Mouse (Mus musculus) forebrain, embryonic 16.5 days (tissue): ENCODE data around the gene Atp2b1. TPM values are rescaled to one million over a fixed set of nuclear protein-coding genes. Genes with fewer than 3 reads are reported as not detected.
"Not testable (repeated sequence)": the region's sequence is repeated elsewhere in the genome, so short reads cannot be mapped to it uniquely, and the experiment has no call there.

Experiments used
- ATAC-seq: fragments of 200-750 bp; cut with Nextera tagmentation; 2 replicates; pipeline ENCODE4 v1.8.0; 2017; ENCODE audit warnings: mild to moderate bottlenecking, moderate library complexity
- H3K27ac ChIP-seq: fragments of 300-500 bp; sonication (generic); 2 replicates; pipeline ENCODE4 v1.5.1; 2014; ENCODE audit warnings: low read length, control low read depth
- H3K27me3 ChIP-seq: fragments of 300-500 bp; sonication (generic); replicated peaks from 2 replicates; pipeline ENCODE4 v1.6.1; 2014; ENCODE audit warnings: low read length; ENCODE audit not compliant: control insufficient read depth, insufficient read depth
- H3K36me3 ChIP-seq: fragments of 300-500 bp; sonication (generic); 2 replicates; pipeline ENCODE4 v1.6.1; 2014; ENCODE audit not compliant: control insufficient read depth, insufficient read depth
- H3K4me1 ChIP-seq: fragments of 300-500 bp; sonication (generic); replicated peaks from 2 replicates; pipeline ENCODE4 v1.6.1; 2014; ENCODE audit warnings: low read length; ENCODE audit not compliant: control insufficient read depth, insufficient read depth
- H3K4me2 ChIP-seq: fragments of 300-500 bp; sonication (generic); 2 replicates; pipeline ENCODE4 v1.6.1; 2014; ENCODE audit warnings: mild to moderate bottlenecking, low read length, control low read depth
- H3K4me3 ChIP-seq: fragments of 300-500 bp; sonication (generic); replicated peaks from 2 replicates; pipeline ENCODE4 v1.5.1; 2014; ENCODE audit warnings: mild to moderate bottlenecking, low read length, control low read depth
- H3K9ac ChIP-seq: fragments of 300-500 bp; sonication (generic); replicated peaks from 2 replicates; pipeline ENCODE4 v1.6.1; 2014; ENCODE audit warnings: low read depth, low read length, control low read depth
- H3K9me3 ChIP-seq: fragments of 300-500 bp; sonication (generic); 2 replicates; pipeline ENCODE4 v1.6.1; 2016; ENCODE audit warnings: low read length; ENCODE audit not compliant: control insufficient read depth
- WGBS: fragments of 180-500 bp; shearing (Covaris S2); extraction: QIAGEN DNeasy Blood & Tissue Kit; methylation state at CpG from one replicate; pipeline ENCODE4 v1.1.7; 2014; 5-methylcytosine and 5-hydroxymethylcytosine counted together
- polyA plus RNA-seq: library from polyadenylated mRNA; unstranded; fragments of >200 nt; fragmentation: Nextera tagmentation; extraction: Ambion mirVana; gene quantifications from 2 replicates; pipeline ENCODE4 v1.2.1, GENCODE M21; 2015

The Atp2b1 gene
- polyA plus RNA-seq, 1 experiment from 2014 or later = 200 TPM

GRCm38 (mm10) chr10:98979951-98980350, 65.7 kb downstream of the Atp2b1 start:
- Histone ChIP-seq H3K4me3 (no peak overlapping the region), H3K36me3 (no peaks in the 10 kb centered on the region), H3K9me3 (no peaks in the 10 kb centered on the region), H3K4me2 (no peak overlapping the region), H3K4me1 (no peaks in the 10 kb centered on the region; the same call in 1 of the 2 replicates), H3K9ac (no peak overlapping the region), H3K27ac (no peak overlapping the region), H3K27me3 (no peaks in the 10 kb centered on the region)
- WGBS = 81% methylated on average over 8 of the region's 8 CpGs
- no peak for ATAC-seq

- H3K36me3 ChIP-seq = peaks cover 11% of the 10 kb centered on the region
- no peaks in the 10 kb centered on the region for H3K4me1 ChIP-seq
- ATAC-seq = no peak
- 83% methylated on average over 3 of the region's 3 CpGs for WGBS
- no peaks in the 10 kb centered on the region for H3K27me3 ChIP-seq
- no peak overlapping the region for H3K9ac ChIP-seq
- H3K27ac ChIP-seq = no peak overlapping the region
- H3K4me2 ChIP-seq = no peak overlapping the region
- no peak overlapping the region for H3K4me3 ChIP-seq
- no peaks in the 10 kb centered on the region for H3K9me3 ChIP-seq
Measured at GRCm38 (mm10) chr10:98991964-98992363, 77.8 kb downstream of the Atp2b1 start.

GRCm38 (mm10) chr10:98993186-98993585, 79.0 kb downstream of the Atp2b1 start:
- WGBS = 88% methylated on average over 8 of the region's 8 CpGs
- peaks cover 13% of the 10 kb centered on the region for H3K36me3 ChIP-seq
- no peaks in the 10 kb centered on the region for H3K9me3 ChIP-seq
- no peak overlapping the region for H3K27ac ChIP-seq
- no peak for ATAC-seq
- H3K27me3 ChIP-seq = no peaks in the 10 kb centered on the region
- H3K4me2 ChIP-seq = no peak overlapping the region
- H3K9ac ChIP-seq = no peak overlapping the region
- H3K4me3 ChIP-seq = no peak overlapping the region
- H3K4me1 ChIP-seq = no peaks in the 10 kb centered on the region

DNA sequence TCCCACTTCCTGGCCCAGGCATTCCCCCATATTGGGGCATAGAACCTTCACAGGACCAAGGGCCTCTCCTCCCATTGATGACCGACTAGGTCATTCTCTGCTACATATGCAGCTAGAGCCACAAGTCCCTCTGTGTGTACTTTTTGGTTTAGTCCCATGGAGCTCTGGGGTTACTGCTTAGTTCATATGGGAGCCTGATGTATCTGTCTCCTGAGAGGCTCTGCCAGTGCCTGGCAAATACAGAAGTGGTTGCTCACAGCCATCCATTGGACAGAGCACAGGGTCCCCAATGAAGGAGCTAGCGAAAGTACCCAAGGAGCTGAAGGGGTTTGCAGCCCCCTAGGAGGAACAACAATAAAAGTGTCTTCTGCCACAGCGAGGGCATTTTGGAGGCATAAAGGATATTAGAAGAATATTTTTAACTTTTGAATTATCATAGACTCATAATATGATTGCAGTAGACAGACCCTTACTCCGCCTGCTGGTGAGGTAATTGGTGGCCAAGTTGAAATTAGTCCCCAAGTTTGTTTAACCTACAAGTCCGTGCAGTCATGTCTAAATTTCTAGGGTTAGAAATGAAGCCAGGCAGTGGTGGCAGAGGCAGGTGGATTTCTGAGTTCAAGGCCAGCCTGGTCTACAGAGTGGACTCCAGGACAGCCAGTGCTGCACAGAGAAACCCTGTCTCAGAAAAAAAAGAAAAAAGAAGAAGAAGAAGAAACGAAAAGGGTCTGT, 81.0 kb downstream of the Atp2b1 start:
- H3K4me3 ChIP-seq, H3K27ac ChIP-seq, H3K9ac ChIP-seq, H3K4me2 ChIP-seq, H3K9me3 ChIP-seq, H3K4me1 ChIP-seq, ATAC-seq, H3K27me3 ChIP-seq: not testable (repeated sequence)
- peaks cover 13% of the 10 kb centered on the region for H3K36me3 ChIP-seq
- WGBS = 92% methylated on average over 6 of the region's 6 CpGs

GRCm38 (mm10) chr10:99004866-99005265, 90.7 kb downstream of the Atp2b1 start:
- Histone ChIP-seq H3K27ac (no peak overlapping the region), H3K9ac (no peak overlapping the region), H3K4me1 (no peaks in the 10 kb centered on the region), H3K4me3 (no peak overlapping the region), H3K36me3 (peaks cover 16% of the 10 kb centered on the region), H3K27me3 (no peaks in the 10 kb centered on the region), H3K9me3 (no peaks in the 10 kb centered on the region), H3K4me2 (no peak overlapping the region)
- 95% methylated on average over 3 of the region's 3 CpGs for WGBS
- ATAC-seq = no peak

DNA sequence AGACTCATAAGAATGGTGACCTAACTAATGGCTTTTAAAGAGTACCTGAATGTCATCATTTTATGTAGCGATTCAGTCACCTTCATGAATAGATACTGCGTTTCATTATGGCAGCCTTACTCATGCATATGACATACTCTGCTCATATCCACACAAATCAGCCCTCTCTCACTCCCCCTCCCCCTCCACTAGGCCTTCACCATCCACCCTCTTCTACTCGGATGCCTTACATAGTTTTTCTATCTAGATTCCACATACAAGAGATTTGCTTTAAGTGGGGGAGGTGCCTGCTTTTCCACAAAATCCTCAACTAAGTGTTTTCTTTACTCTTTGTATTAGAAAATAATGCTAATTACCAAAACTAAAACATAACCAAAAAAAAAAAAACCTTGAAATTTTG, 96.9 kb downstream of the Atp2b1 start:
- 84% methylated on average over 3 of the region's 3 CpGs for WGBS
- no peak for ATAC-seq
- no peaks in the 10 kb centered on the region for H3K4me1 ChIP-seq
- H3K27ac ChIP-seq = no peak overlapping the region
- no peak overlapping the region for H3K4me3 ChIP-seq
- H3K4me2 ChIP-seq = no peak overlapping the region
- H3K9me3 ChIP-seq = no peaks in the 10 kb centered on the region
- no peak overlapping the region for H3K9ac ChIP-seq
- H3K36me3 ChIP-seq = peaks cover 10% of the 10 kb centered on the region
- no peaks in the 10 kb centered on the region for H3K27me3 ChIP-seq

GRCm38 (mm10) chr10:99012086-99012485, 97.9 kb downstream of the Atp2b1 start:
- H3K9ac ChIP-seq = no peak overlapping the region

GRCm38 (mm10) chr10:99014737-99015136, 100.5 kb downstream of the Atp2b1 start:
- ATAC-seq = no peak
- H3K9me3 ChIP-seq = no peaks in the 10 kb centered on the region

More at GRCm38 (mm10) chr10:99012086-99012485, 97.9 kb downstream of the Atp2b1 start:
- Histone ChIP-seq H3K9me3 (no peaks in the 10 kb centered on the region), H3K27me3 (no peaks in the 10 kb centered on the region), H3K36me3 (peaks cover 14% of the 10 kb centered on the region), H3K4me3 (no peak overlapping the region), H3K27ac (no peak overlapping the region), H3K4me2 (no peak overlapping the region), H3K4me1 (no peaks in the 10 kb centered on the region)
- no peak for ATAC-seq
- 90% methylated on average over 5 of the region's 5 CpGs for WGBS

DNA sequence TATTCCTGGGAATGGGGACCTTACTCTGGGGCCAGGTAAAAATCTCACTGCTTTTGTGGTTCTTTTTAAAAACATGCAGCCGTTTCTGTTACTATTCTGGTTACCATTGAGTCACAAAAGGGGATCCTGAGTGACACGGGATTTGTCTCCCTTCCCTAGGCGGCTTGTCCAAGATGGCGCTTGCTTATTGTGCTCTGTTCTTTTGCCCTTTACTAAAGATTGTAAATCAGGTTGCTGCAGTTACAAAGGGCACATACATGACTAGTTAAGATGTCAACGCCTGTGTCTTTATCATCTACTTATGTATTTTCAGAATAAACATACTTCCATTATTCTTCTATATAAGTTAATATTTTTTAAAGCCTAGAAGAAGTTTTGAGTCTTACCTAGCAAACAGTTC, 102.8 kb downstream of the Atp2b1 start:
- H3K36me3 ChIP-seq = peaks cover 9% of the 10 kb centered on the region; the same call in 1 of the 2 replicates
- ATAC-seq = no peak
- H3K27me3 ChIP-seq = no peaks in the 10 kb centered on the region
- no peaks in the 10 kb centered on the region for H3K4me1 ChIP-seq
- H3K9me3 ChIP-seq = no peaks in the 10 kb centered on the region
- H3K9ac ChIP-seq = no peak overlapping the region
- no peak overlapping the region for H3K4me3 ChIP-seq
- no peak overlapping the region for H3K4me2 ChIP-seq
- 80% methylated on average over 5 of the region's 5 CpGs for WGBS
- no peak overlapping the region for H3K27ac ChIP-seq

More at GRCm38 (mm10) chr10:99014737-99015136, 100.5 kb downstream of the Atp2b1 start:
- 92% methylated on average over 13 of the region's 13 CpGs for WGBS
- Histone ChIP-seq H3K27me3 (no peaks in the 10 kb centered on the region), H3K4me3 (no peak overlapping the region), H3K27ac (no peak overlapping the region), H3K9ac (no peak overlapping the region), H3K4me2 (no peak overlapping the region), H3K4me1 (no peaks in the 10 kb centered on the region), H3K36me3 (peaks cover 14% of the 10 kb centered on the region)
